Mouse (Mus musculus) bone marrow, adult 2 months (tissue): ENCODE data around the gene Pdcl2.

ENCODE experiments used
- CTCF ChIP-seq: fragments of 200-500 bp; IDR thresholded peaks from 2 replicates; pipeline ENCODE4 v1.5.1; 2011; ENCODE audit warnings: low read length, control low read depth; ENCODE audit not compliant: control insufficient read depth, insufficient read depth
- POLR2A ChIP-seq: fragments of 200-500 bp; IDR thresholded peaks from 2 replicates; pipeline ENCODE4 v1.6.1; 2011; ENCODE audit warnings: low read depth, mild to moderate bottlenecking, control low read depth, low read length, borderline replicate concordance; ENCODE audit not compliant: control insufficient read depth

- TF ChIP-seq CTCF: no peak
- TF ChIP-seq POLR2A: no peak
Measured at GRCm38 (mm10) chr5:76285699-76286098, 45.3 kb downstream of the Pdcl2 start.
